Mouse (Mus musculus) lung, postnatal 14 days (tissue): ENCODE results near the gene Sf3a3.

Source experiments
- DNase-seq: peaks from one replicate; pipeline ENCODE4 v3.0.0; 2021

Gene Sf3a3

GRCm38 (mm10) chr4:124741376-124742343 lies 27.1 kb downstream of the Sf3a3 start, which contains the start of gene Inpp5b:
Inpp5b (plus strand) TSS chr4:124741850.
- peak; percentile 78 for DNase-seq

- no peak for DNase-seq
Observed at GRCm38 (mm10) chr4:124742839-124743238, 28.3 kb downstream of the Sf3a3 start.

GRCm38 (mm10) chr4:124746577-124746976 lies 32.0 kb downstream of the Sf3a3 start:
- DNase-seq, result no peak

GRCm38 (mm10) chr4:124747851-124748250 lies 33.3 kb downstream of the Sf3a3 start:
- no peak for DNase-seq

GRCm38 (mm10) chr4:124751300-124752250 lies 37.0 kb downstream of the Sf3a3 start:
- peak; percentile 97 for DNase-seq

GRCm38 (mm10) chr4:124752281-124753199 lies 38.0 kb downstream of the Sf3a3 start:
- peak; percentile 70 for DNase-seq

- DNase-seq, result no peak
Observed at GRCm38 (mm10) chr4:124755526-124755925, 41.0 kb downstream of the Sf3a3 start.

- peak; percentile 19 for DNase-seq
Observed at GRCm38 (mm10) chr4:124759305-124759811, 44.8 kb downstream of the Sf3a3 start.

- DNase-seq, result no peak
Observed at GRCm38 (mm10) chr4:124761201-124761600, 46.6 kb downstream of the Sf3a3 start.

GRCm38 (mm10) chr4:124762858-124763452 lies 48.4 kb downstream of the Sf3a3 start:
- no peak for DNase-seq

- no peak for DNase-seq
Observed at GRCm38 (mm10) chr4:124765802-124766565, 51.4 kb downstream of the Sf3a3 start.

GRCm38 (mm10) chr4:124766566-124766940 lies 52.0 kb downstream of the Sf3a3 start:
- no peak for DNase-seq

GRCm38 (mm10) chr4:124768963-124769591 lies 54.5 kb downstream of the Sf3a3 start:
- DNase-seq, result no peak

GRCm38 (mm10) chr4:124770624-124771023 lies 56.0 kb downstream of the Sf3a3 start:
- DNase-seq, result no peak

- DNase-seq, result peak; percentile 27
Observed at GRCm38 (mm10) chr4:124772125-124772524, 57.5 kb downstream of the Sf3a3 start.

GRCm38 (mm10) chr4:124773449-124773848 lies 58.9 kb downstream of the Sf3a3 start:
- no peak for DNase-seq

- no peak for DNase-seq
Observed at GRCm38 (mm10) chr4:124773995-124774394, 59.4 kb downstream of the Sf3a3 start.

- no peak for DNase-seq
Observed at GRCm38 (mm10) chr4:124774429-124774828, 59.9 kb downstream of the Sf3a3 start.

GRCm38 (mm10) chr4:124781361-124781760 lies 66.8 kb downstream of the Sf3a3 start:
- no peak for DNase-seq
